Mouse (Mus musculus): ENCODE results near the gene Lrrc71.

The Lrrc71 gene

DNA sequence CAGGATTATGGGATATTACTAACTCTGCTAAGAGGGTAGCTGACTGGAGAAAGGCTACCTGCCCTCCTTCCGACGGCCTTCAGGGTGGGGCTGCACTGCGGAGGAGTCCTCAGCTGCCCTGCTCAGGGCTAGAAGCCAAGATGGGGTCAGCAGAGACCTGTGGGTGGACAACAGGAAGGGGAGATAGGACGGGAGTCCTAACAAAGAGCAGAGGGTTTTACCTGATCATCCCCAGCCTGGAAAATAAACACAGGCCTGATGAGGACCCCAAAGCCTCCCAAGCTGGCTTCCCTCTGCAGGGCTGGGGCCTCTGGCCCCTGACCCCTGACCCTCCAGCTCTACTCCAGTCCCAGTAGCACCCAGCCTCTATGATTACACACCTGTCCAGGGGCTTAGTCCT lies 14.8 kb upstream of the Lrrc71 start:
- no peak for DNase-seq

DNA sequence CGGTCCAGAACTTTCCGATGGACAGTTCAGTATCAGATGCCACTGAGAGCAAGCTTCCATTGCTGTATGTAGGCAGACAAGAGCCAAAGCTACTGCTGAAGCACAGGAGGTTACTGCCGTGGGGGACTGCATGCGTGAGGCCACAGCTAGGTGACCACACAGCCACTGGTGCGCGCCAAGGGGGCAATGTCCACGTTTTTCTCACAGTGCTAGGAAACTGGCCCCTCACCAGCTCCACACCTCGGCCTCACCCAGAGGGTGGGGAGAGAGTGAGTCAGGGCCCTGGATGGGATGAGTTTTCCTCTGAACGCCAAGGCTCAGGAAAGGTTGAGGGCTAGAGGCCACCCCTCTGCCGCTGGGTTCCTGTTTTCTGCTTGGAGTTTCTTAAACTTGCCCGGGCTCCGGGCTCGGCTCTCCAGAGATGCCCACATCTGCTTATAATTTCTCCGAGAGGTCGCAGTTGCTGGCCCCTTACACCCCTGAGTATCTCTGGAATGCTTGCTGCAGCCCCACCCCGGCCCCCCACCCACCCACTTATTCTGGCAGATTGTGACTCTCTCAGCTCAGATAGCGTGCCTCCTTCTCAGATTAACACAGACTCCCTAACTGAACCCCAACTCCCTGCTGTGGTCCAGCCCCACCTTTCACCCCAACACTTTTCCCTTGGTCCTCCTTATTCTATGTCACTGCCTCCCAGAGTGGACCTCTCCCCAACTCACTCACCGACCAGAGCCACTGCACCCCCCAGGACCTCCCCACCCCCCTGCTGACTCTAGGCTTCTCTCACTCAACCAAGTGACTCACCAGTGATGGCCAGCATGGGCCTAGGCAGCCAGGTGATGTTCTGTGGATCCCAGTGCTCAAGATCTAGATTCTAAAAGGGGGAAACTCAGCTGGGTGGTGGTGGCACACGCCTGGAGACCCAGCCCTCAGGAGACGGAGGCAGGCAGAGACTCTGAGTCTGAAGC lies 13.3 kb upstream of the Lrrc71 start:
- DNase-seq: no peak

- no peak for DNase-seq
These were observed 10.2 kb upstream of the Lrrc71 start for GRCm38 (mm10) chr3:87758641-87759040.

GRCm38 (mm10) chr3:87756488-87756887 lies 8.1 kb upstream of the Lrrc71 start:
- DNase-seq: no peak

GRCm38 (mm10) chr3:87755964-87756363 lies 7.5 kb upstream of the Lrrc71 start:
- peak; percentile 81 for DNase-seq

GRCm38 (mm10) chr3:87753829-87754228 lies 5.4 kb upstream of the Lrrc71 start:
- no peak for DNase-seq

- no peak for DNase-seq
These were observed 4.1 kb upstream of the Lrrc71 start for GRCm38 (mm10) chr3:87752567-87752966.

- no peak for DNase-seq
These were observed 1.6 kb upstream of the Lrrc71 start for GRCm38 (mm10) chr3:87749977-87750376.

- peak; percentile 54 for DNase-seq
These were observed 611 bp upstream of the Lrrc71 start for GRCm38 (mm10) chr3:87749036-87749435.

- no peak for DNase-seq
These were observed 3.3 kb downstream of the Lrrc71 start for GRCm38 (mm10) chr3:87745036-87745659.

- DNase-seq: no peak
These were observed 4.5 kb downstream of the Lrrc71 start for GRCm38 (mm10) chr3:87743927-87744326.

GRCm38 (mm10) chr3:87742735-87743134 lies 5.7 kb downstream of the Lrrc71 start:
- DNase-seq: no peak

DNA sequence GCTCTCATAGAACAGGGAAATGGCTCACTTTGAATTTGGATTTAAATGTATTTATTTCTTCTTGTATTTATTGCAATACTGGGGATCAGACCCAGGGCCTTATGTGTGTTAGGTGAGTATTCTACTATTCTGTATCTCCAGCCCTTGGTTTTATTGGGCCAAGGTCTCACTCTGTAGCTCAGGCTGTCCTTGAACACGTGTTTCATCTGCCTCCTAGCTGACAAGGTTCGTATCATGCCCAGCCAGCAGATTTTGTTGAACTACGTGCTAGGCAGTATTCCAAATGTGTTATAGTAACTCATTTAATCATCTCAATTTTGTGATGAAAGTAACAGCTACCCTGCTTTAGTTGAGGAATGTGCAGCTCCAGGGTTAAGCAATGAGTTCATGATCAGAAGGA lies 6.4 kb downstream of the Lrrc71 start:
- DNase-seq: no peak

DNA sequence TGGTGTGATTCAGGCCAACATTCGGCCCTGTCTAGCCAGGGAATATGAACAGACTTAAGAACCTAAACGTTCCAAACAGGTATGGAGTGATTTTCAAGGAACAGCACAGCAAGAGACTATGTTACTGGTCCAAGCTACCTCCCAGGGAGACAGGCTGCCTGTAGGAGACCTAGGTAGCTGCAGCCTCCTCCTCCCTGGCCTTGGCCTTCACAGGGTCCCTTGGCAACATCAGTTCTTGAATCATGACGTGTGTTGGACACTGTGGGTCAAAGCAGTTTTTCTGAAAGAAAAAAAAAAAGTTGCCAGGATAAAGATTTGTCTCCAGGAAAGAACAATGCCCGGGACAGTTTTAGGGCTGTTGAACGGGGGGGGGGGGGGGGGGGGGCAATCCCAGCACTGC lies 9.5 kb downstream of the Lrrc71 start:
- no peak for DNase-seq

- DNase-seq: no peak
These were observed 13.1 kb downstream of the Lrrc71 start for GRCm38 (mm10) chr3:87735335-87735734.

- no peak for DNase-seq
These were observed 14.3 kb downstream of the Lrrc71 start for GRCm38 (mm10) chr3:87733984-87734761.

DNA sequence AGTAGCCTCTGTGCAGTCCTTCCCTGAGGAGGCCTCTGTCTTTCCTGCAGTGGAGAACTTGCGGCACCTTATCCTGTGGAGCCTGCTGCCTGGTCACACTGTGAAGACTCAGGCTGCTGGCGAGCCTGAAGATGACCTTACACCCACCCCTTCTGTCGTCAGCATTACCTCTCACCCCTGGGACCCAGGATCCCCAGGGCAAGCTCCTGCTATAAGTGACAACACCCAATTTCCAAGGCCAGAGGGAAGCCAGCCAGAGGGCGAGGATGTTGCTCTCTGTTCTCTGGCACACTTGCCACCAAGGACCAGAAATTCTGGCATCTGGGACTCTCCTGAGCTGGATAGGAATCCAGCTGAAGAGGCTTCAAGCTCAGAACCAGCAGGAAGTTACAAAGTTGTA lies 15.3 kb downstream of the Lrrc71 start:
- DNase-seq: no peak

DNA sequence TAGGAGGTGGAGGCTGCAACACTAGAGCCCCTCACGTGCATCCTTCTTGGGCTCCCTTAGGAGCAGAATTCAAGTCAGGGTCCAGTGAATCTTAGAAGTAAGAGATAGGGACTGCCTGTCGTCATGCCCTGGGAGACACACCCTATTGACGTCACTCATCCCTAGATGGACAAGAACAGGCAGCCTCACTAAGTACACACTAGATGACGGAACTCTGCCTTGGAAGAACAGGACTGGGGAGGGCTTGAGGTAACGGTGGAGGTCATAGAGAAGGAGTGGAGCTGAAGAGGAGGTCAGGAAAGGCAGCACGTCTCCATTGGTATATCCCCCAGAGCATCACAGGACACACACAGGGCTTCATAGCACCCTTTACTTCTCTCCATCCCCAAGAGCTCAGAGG lies 19.7 kb downstream of the Lrrc71 start:
- no peak for DNase-seq

- DNase-seq: no peak
These were observed 22.2 kb downstream of the Lrrc71 start for GRCm38 (mm10) chr3:87726191-87726590.

DNA sequence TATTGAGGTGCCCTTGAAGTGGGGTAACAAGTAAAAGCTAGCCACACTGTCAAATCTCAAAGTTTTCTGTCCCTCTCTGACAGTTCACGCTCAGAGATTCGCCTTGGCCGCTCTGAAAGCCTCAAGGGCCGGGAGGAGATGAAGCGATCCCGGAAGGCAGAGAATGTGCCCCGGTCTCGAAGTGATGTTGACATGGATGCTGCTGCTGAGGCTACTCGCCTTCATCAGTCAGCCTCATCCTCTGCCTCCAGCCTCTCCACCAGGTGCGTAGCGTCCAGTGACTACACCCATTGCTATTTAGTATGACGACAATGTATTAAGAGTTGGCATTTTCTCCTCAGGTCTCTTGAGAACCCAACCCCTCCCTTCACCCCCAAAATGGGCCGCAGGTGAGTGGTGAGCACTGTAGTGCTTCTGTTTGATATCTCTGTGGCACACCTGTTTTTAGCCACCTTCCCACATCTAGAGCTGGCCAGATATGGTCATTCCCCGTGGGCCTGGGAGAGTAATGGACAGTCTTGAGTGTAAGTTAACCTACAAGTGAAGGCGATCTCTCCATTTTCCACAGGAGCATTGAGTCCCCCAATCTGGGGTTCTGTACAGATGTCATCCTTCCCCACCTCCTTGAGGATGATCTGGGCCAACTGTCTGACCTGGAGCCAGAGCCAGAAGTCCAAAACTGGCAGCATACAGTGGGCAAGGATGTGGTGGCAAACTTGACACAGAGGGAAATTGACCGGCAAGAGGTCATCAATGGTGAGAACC lies 22.8 kb downstream of the Lrrc71 start:
- DNase-seq: no peak

- DNase-seq: no peak
These were observed 23.9 kb downstream of the Lrrc71 start for GRCm38 (mm10) chr3:87724556-87724955.

DNA sequence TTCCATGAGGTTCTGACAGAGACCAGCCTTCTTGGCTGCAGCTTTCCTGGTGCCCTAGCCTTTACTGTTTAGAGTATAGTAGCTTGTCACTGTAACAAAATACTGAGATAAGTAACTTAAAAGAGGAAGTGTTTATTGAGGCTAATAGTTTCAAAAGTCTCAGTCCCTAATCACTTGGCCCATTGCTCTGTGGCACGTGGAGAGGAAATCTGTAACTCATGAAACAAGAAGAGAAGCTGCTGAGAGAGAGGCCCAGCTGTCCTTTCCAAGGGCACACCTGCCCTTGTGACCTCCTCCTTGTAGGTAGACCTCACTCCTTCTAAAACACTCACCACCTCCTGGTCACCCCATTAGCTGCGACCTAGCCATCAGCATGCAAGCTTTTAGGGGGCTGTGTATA lies 29.9 kb downstream of the Lrrc71 start:
- no peak for DNase-seq

Data from right cerebral cortex, adult 18-20 months (tissue).